Mouse (Mus musculus) layer of hippocampus, adult 18-20 months (tissue): Measurements from ENCODE around the gene Bfsp1. TPM values are rescaled to one million over a fixed set of nuclear protein-coding genes. Genes with fewer than 3 reads are reported as not detected.

Experiments used
- DNase-seq, 2 experiments: peaks; one replicate each; pipeline ENCODE4 v3.0.0; 2022; ENCODE audit warnings: low spot score in 2 of 2
- total RNA-seq, 2 experiments: library from RNA; stranded (reverse); gene quantifications; 2 replicates each; pipeline ENCODE4 v1.2.3; 2021

Gene Bfsp1
- total RNA-seq, 2 experiments from 2014 or later = 1.1 to 1.5 TPM

DNA sequence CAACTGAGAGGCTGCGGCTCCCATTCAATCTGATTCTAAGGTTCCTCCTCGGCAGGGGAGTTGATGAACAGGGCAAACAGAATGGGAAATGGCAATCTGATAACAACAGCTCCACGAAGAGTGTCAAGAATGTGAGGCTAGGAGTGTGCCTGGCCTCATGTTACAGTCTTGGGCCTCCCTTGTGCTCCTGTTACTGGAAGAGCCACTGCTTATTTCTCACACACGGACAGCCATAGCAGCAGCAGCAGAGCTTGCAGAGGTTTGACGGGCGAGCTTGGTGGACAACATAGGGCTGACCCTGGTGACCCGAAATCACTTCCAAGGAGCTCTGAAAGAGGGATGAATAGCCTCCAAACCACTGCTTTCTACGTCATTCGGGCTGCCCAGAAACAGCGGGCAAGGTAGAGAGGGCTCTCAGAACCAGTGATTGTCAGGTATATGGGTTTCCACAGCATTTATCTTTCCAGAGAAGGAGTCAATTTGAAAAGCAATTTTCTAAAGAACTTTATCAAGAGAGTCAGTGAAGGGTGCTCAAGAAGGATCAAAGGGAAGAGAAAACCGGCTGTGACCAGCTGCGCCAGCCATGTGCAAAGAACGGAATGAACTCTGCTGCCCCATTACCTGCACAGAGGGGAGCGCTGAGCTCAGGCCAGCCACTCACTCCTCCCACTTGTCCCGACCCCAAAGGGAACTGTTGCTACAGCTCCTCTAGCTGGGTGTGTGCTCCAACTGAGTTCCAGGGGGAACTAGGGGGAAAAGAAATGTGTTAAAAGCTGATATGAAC lies 56.6 kb downstream of the Bfsp1 start:
- DNase-seq = no peak

DNA sequence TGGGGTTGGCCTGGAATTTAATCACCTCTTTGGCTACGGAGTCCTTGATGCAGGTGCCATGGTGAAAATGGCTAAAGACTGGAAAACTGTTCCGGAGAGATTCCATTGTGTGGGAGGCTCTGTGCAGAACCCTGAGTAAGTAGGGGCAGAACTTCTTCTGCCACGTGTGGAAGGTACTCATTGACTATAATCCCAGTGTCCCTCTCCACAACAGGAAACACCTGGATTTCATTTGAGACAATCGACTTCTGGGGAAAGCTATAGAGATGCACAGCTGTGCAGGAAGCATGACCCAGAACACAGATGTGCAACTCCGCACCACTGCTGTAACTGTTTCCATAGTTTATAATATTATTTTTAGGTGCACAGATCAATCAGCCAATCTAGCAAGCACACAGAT lies 61.9 kb downstream of the Bfsp1 start:
- DNase-seq = no peak

DNA sequence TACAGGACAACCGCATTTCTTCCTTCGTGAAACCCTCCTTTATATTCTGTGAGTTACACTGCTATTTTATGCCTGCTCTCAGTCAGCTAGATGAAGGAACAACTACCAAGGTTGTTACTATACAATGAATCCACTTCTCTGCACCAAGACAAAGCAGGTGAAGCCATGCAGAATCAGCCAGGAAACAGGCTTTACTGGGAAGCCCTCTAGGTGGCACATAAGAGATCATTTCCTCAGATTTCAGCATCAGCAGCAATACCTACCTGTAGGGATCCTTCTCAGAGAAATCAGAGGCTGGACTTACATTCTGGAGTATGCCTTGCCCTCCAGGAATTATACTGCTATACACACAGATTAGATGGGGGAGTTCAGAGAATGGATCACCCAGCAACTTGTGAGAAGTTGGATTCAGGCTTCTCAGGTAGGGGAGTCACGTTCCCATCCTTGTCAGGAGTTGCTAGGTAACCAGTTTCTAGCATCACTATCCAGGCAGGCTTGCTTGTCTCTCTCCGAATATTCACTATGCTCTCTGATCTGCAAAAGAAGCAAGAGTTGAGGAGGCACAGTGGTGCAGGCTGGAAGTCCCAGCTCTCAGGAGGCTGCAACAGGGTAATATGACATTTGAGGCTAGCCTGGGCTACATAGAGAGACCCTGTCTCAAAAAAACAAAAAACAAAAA lies 66.5 kb downstream of the Bfsp1 start:
- no peak for DNase-seq

DNA sequence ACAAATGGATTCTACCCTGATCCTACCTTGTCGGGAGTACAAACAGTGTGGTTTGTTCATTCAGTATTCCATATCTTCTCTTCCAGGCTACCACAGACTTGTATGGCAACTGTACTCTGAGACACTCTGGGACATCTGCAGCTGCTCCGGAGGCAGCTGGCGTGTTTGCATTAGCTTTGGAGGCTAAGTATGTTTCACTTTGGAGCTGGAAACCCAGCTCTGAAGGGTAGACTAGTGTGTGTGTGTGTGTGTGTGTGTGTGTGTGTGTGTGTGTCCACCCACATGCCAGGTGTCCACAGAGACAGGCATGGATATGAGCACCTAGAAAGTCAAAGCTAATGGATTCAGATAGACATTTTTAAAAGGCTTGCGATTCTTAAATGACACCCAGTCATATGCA lies 67.1 kb downstream of the Bfsp1 start:
- peak in 1 of 2 experiments; percentile 54 for DNase-seq

DNA sequence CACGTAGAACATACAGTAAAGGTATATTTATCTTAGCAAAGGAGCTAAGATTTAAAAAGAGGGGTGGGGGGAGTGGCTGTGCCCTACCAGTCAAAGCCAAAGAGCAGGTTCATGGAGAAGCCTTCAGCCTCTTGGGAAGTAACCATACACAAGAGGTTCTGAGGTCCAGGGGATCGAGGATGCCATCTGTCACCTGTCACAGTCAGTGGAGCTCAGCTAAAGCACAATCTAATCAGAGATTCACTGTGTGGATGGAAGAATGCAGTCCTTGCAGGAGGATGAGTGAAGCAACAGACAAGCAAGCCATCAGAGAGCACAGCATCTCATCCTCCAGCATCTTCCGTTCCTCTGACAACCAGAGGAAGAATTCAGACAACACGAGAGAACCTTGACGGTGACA lies 73.1 kb downstream of the Bfsp1 start:
- DNase-seq = no peak

DNA sequence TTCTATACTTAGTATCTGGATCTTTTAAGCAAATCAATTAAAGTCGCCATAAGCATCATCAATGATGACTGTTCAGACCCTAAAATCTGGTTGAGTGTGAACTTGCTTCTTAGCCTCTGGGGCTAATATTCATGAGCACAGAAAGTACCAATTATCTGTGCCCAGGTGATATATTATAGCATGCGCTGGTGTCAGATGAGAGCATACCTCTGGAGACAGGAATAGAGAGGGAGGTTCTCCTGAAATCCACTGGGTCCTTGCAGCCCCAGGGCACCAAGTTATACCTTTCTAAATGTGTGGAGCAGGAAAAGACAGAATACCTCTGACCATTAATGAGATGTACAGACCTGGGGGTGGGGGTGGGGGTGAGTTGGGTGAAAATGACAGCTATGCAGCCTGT lies 82.7 kb downstream of the Bfsp1 start:
- DNase-seq = no peak

Other genes starting within 250 kb of the Bfsp1 start
- gene Dstn, start 52.1 kb upstream of the Bfsp1 start, total RNA-seq = 100 to 1,000 TPM; 183 to 197 TPM
- 10 to 100 TPM; 48.9 to 52.6 TPM for gene Rrbp1, start 148.1 kb upstream of the Bfsp1 start, total RNA-seq
- gene Banf2, start 169.9 kb upstream of the Bfsp1 start, total RNA-seq = not detected